Mouse (Mus musculus) lung, postnatal 10 days (tissue): ENCODE results near the gene Mphosph6.

Experiments
- DNase-seq: peaks from one replicate; pipeline ENCODE4 v3.0.0; 2021

Mphosph6 gene

DNA sequence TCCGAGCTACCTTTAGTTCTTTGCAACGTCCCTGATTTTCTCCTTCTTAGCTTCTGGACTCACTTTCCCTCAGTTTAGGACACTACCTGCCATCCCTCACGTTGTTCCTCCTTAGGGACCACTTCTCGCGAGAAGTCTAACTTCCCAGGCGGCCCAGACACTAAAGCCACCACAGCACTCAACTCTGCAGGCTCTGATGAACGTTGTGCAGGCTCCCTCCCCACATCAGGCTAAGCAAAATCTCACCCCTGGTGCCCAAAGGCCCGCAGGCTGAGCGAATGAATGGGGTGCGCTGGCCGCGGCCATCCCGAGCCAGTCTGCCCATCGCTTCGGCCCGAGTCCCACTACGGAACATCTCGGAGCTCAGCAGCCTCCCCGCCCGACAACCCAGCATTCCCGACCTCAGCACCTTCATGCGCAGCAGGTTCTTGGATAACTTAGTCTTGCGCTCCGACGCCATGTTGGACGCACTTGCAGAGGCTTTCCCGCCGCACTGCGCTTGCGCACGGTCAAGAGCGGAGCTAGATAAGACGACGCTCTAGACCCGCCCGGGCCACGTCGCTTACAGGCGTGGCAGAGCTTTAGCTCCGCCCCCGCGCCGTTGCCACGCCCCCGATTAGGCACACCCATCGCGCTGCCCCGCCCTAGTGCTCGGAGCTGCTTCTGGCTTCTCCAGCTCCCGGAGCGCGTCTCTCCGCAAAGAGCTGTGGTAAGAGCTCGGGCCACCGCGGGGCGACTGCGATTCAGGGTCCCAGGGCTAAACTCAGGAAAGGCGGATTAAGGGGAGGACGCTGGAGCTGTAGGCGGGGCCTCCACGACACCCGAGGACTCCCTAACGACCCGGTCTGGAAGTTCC, at the start of gene Mphosph6:
TSS of gene Mphosph6 (minus strand) at position 501 of the 856 bp plus-strand sequence.
- peak; percentile 97 for DNase-seq

DNA sequence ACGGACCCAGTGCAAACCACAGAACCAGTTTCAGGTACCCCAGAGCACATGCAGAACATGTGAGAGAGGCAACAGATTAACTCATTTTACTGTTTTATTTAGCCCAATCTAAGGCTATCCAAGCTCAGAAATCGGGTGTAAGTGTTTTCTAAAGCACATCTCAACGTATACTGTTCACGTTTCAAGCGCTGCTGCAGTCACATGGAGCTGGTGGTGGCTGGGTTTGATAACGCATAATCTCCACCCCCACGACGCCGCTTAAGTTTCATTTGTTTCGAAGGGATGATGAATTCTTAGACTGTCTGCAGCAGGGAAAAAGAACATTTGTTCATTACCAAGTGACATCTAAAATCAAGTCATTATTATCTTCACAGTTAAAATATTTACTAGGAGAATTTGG, 48.7 kb upstream of the Mphosph6 start:
- DNase-seq: no peak

- DNase-seq: no peak
These were observed 46.1 kb upstream of the Mphosph6 start for GRCm38 (mm10) chr8:117847865-117848264.

DNA sequence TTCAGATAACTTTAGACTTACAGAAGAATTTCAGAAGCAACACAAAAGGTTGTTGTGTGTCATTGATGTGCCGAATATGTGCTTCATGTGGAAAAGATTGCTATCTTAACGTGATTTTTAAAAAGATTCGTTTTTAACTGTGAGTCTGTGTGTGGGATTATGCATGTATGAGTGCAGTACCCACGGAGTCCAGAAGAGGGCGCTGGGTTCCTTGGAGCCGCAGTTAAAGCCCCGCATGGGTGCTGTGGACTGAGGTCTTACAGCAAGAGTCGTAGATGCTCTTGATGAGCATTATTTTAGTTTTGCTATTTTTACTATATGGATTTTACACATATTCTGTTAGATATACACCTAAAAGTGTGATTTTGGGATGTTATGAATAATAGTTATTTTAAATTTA, 42.0 kb upstream of the Mphosph6 start:
- DNase-seq: no peak

GRCm38 (mm10) chr8:117813524-117813923, 11.8 kb upstream of the Mphosph6 start:
- DNase-seq: no peak

DNA sequence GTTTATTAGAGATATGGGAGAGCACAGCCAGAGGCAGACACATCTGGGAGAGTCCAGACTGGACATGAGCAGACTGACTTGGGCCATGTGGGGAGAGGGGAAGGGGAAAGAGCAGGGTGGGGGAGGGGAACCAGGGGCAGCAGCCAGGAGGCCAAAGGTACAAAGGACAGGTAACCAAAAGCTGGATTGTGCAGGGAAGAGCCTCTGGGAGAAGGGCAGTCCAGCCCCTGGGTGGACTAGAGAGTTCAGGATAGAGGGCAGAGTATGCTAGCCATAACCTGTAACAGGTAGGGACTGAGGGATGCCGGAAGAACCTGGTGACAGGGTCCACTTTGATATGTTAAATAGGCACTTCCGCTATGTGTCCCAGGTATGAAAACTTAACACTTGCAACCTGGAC, 8.9 kb upstream of the Mphosph6 start:
- no peak for DNase-seq

GRCm38 (mm10) chr8:117805419-117805818, 3.7 kb upstream of the Mphosph6 start:
- peak; percentile 30 for DNase-seq

GRCm38 (mm10) chr8:117802299-117802689, 551 bp upstream of the Mphosph6 start:
- no peak for DNase-seq

GRCm38 (mm10) chr8:117798066-117798465, 3.7 kb downstream of the Mphosph6 start:
- no peak for DNase-seq

GRCm38 (mm10) chr8:117796464-117796863, 5.3 kb downstream of the Mphosph6 start:
- DNase-seq: no peak

GRCm38 (mm10) chr8:117794581-117794980, 7.2 kb downstream of the Mphosph6 start:
- no peak for DNase-seq

GRCm38 (mm10) chr8:117792616-117793144, 9.1 kb downstream of the Mphosph6 start:
- no peak for DNase-seq

DNA sequence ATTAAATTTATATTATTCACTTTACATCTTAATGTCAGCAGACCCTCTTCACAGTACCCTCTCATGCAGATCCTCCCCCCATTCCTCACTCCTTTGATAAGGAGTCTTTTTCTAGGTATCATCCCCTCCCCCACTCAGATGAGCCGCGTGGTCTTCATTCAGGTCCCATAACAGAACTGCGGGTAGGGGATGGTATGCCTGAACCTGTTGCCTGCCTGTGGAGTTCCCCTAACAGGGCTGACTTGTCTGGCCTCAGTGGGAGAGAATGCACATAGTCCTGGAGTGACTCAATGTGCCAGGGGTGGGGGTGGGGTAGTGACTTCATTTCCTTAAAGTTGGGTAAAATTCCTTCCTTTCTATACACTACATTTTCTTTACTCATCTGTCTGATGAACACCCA, 15.3 kb downstream of the Mphosph6 start:
- no peak for DNase-seq

- no peak for DNase-seq
These were observed 18.7 kb downstream of the Mphosph6 start for GRCm38 (mm10) chr8:117783021-117783420.

GRCm38 (mm10) chr8:117781375-117782129, 20.2 kb downstream of the Mphosph6 start:
- no peak for DNase-seq

DNA sequence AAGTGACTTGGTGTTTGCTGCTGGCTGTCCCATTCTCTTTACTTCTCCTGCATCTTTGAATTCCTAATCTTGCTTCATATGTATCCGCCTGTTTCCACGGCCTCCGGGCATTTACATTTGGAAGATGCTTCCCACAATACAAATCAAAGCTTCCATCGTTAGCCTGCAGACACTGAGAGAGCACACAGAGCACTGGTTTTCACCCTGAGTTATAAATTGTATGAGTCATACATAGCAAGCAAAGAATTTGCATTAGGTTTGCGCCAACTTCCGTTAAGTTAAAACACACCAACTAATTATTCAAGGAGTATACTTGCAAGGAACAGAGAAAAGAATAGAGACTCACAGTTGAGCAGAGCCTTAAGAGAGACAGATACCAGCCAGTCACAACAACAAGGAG, 22.4 kb downstream of the Mphosph6 start:
- DNase-seq: no peak

GRCm38 (mm10) chr8:117778531-117779322, 23.0 kb downstream of the Mphosph6 start:
- no peak for DNase-seq

- DNase-seq: no peak
These were observed 25.7 kb downstream of the Mphosph6 start for GRCm38 (mm10) chr8:117776075-117776474.

GRCm38 (mm10) chr8:117775626-117776025, 26.1 kb downstream of the Mphosph6 start:
- DNase-seq: no peak

DNA sequence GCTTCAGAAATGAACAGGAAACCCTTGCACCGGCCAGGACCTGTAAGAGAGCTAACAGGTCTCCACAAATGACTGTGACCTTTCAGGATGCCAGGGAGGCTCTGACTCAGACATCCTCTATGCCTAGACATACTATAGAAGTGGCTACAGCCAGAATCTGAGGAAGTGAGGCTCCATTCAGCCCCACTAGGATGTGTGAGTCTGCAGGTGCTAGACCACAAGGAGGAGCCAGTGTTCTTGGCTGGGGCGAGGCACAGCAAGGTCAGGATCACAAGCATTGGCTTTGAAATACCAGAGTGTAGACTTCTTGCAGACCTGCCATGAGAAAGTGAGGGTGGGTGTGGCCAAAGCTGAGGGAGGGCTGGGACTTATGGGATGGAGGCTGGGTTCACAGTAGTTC, 29.1 kb downstream of the Mphosph6 start:
- peak; percentile 25 for DNase-seq

DNA sequence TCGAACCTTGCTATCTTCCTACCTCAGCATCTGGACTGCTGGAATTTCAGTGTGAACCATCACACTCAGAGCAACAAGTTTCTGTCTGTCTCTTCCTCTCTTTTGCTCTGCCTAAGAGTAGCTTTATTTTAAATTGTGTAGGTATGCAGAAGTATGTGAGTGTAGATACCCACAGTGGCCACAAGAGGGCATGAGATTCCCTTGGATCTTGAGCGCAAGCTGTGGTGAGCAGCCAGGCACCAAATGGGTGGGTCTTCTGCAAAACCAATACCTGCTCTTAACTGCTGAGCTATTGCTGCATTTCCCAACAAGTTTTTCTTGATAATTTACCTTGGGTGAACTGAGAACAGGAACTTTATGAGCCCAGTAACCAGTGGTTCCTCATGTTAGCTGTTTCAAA, 29.6 kb downstream of the Mphosph6 start:
- DNase-seq: peak; percentile 44

GRCm38 (mm10) chr8:117771115-117771836, 30.5 kb downstream of the Mphosph6 start:
- no peak for DNase-seq
